Mouse (Mus musculus): Measurements from ENCODE around the gene Mcpt1.
"Not testable (repeated sequence)": the region's sequence is repeated elsewhere in the genome, so short reads cannot be mapped to it uniquely, and the experiment has no call there.

Mcpt1 gene

DNA sequence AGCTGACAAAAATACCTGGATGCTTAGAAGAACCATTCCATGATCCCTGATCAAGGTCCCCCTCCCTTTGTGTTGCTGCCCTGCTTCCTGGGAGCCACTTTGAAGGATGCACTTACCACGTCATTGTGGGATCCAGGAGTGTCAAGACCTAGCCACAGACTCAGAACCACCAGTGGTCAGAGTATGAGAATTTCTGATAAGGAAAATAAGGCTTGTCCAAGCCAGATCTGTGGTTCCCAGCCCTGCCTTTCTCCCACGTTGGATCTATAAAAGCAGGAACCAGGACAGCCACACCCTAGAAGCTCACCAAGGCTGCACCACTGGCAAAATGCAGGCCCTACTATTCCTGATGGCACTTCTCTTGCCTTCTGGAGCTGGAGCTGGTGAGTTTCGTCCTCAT, at the start of gene Mcpt1:
Gene Mcpt1, plus strand, starts transcription at position 301 of the 400 bp plus-strand sequence.
- DNase-seq = not testable (repeated sequence)

DNA sequence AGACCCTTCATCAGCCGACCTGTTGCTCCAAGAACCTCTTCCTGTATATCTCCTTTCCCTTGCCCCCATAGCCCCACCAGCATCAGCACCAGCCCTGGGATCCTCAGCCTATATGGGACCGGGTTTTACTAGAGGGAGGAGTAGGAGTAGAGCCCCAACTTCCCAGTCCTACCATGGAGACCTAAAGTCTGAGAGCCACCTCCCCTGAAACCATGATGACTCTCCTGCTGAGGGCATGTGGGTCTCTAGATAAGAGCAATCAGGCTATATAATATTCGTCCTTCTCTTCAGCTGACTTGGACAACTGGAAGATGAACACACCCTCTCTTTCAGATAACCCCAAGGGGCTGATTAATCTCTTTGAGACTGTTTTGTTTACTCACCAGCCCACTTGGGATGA, 30.3 kb upstream of the Mcpt1 start:
- DNase-seq = not testable (repeated sequence)

DNA sequence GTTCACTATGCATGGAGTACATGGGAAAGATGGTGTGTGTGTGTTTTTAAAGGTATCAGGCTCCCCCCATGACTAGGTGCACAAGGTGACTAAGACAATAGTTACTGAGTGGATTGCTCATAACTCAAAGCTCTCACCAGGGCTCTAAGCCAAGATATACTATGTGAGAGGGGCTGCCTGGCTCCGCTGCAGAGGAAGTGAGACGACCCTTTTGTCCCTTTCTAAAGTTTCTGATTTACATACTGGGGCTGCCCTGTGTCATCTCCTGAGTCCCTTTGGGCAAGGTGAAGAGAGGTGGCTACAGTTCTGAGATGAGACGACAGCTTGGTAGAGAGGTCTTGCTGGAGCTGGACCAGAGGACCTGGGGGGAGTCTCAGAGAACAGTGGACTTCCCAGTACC, 4.6 kb upstream of the Mcpt1 start:
- DNase-seq = no peak

DNA sequence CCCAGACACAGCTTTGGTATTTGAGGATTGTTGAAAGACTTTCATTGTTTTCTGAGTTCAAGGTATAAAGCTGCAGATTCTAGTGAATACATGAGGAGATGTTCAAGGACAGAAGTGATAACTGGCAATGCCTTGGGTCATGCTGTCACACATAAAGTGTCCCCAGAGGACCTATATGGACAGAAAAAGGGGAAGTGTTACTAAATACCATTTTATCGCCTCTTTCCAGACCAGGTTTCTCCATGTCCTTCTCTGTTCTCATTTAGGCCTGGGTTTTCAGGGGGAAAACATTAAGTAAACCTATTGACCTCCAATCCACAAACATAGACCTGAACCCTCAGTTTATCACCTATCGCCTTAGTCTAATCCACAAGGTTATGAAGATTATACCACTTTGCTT, 3.8 kb upstream of the Mcpt1 start:
- DNase-seq = no peak

DNA sequence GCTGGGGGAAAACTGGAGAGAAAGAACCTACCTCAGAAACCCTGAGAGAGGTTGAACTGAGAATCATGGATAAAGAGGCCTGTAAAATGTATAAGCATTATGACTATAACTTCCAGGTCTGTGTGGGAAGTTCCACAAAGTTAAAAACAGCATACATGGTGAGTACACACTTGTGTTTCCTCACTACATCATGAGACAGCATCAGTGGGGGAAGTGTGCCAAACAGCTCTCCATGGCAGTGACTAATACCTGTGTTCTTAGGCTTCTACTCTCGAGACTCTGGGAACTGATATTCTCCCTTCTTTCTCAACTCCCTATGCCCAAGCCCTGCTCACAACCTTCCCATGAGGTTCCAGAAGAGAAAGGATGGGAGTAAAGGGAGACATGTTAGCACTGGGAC, 1.7 kb downstream of the Mcpt1 start:
- DNase-seq = no peak

DNA sequence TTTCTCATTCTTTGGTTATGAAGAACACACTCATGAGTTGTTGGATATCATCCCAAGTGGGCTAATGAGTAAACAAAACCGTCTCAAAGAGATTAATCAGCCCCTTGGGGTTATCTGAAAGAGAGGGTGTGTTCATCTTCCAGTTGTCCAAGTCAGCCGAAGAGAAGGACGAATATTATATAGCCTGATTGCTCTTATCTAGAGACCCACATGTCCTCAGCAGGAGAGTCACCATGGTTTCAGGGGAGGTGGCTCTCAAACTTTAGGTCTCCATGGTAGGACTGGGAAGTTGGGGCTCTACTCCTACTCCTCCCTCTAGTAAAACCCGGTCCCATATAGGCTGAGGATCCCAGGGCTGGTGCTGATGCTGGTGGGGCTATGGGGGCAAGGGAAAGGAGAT, 3.5 kb downstream of the Mcpt1 start:
- DNase-seq = not testable (repeated sequence)

DNA sequence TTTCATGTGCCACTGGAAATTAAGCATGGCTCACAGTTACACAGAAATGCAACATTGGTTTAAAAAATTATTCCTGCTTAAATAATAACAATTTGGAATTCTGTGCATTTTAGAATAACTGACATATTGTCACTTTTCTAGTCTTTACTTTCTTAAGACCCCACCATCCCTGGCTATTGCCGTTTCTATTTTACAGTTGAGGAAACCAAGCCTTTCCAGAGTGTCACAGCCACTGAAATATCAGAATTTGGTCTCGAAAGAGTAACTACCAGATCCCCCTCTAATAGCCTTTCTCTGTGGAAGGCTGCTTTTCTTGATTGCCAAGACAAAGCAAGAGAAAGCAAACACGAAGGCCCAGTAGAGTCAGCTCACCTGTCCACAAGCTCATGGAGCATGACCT, 12.6 kb downstream of the Mcpt1 start, which contains the start of gene Mcpt9:
Gene Mcpt9, minus strand, starts transcription at position 101 of the 400 bp plus-strand sequence.
- DNase-seq = not testable (repeated sequence)

DNA sequence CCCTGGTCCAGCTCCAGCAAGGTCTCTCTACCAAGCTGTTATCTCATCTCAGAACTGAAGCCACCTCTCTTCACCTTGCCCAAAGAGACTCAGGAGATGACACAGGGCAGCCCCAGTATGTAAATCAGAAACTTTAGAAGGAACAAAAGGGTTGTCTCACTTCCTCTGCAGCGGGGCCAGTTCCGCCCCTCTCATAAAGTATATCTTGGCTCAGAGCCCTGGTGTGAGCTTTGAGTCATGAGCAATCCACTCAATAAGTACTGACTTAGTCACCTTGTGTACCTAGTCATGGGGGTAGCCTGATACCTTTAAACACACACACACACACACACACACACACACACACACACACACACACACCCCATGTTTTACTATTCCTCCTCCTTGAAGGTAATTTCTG, 16.7 kb downstream of the Mcpt1 start:
- no peak for DNase-seq

DNA sequence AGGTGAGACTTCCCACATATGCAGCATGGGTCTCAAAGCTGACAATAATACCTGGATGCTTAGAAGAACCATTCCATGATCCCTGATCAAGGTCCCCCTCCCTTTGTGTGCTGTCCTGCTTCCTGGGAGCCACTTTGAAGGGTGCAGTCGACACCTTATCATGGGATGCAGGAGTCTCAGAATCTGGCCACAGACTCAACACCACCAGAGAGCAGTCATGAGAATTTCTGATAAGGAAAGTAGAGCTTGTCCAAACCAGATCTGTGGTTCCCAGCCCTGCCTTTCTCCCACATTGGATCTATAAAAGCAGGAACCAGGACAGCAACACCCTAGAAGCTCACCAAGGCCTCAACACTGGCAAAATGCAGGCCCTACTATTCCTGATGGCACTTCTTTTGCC, 24.0 kb downstream of the Mcpt1 start, which contains the start of gene Mcpt2:
Gene Mcpt2, plus strand, starts transcription at position 250 of the 400 bp plus-strand sequence.
- DNase-seq = not testable (repeated sequence)

DNA sequence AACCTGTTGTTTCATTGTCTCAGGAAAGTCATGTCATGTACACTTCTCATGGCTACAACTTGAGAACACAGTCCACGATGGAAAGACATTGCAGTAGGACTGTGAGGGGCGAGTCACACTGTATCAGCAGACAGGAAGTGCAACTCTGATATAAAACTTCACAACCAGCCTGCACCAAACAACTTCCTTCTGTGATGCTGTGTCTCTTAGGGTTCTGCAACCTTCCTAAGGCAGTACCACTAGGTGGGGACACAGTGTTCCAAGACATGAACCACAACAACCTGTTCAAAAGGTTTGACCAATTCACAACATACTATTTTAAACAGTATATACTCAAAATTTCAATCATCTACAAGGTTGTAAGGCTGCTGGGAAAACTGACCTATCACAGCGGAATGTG, 37.6 kb downstream of the Mcpt1 start:
- no peak for DNase-seq

DNA sequence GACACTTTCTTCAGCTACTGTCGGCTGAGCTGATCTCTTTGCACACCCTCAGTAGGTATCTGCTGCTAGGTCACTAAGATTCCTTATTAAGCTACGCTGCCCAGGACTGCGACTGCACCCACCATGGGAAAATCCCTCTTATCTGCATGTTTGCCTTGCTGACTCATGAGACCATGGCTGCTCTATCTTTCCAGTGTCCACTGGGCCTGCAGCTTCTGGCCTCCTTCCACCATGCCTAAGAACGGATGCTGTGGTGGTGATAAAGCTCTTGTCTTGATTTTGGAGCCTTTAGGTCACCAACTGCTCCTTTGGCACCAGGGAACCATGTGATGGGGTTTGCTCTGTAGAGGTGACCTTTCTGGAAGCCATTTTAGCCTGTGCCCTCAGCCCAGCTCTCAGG, 40.0 kb downstream of the Mcpt1 start:
- no peak for DNase-seq

DNA sequence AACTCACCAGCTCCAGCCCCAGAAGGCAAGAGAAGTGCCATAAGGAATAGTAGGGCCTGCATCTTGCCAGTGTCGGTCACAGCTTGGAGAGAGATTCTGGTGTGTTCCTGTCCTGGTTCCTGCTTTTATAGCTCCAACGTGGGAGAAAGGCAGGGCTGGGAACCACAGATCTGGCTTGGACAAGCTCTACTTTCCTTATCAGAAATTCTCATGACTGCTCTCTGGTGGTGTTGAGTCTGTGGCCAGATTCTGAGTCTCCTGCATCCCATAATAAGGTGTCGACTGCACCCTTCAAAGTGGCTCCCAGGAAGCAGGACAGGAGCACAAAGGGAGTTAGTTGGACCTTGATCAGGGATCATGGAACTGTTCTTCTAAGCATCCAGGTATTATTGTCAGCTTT, 44.4 kb downstream of the Mcpt1 start, which contains the start of gene Mcpt4:
Gene Mcpt4, minus strand, starts transcription at position 101 of the 400 bp plus-strand sequence.
- not testable (repeated sequence) for DNase-seq
